Mouse (Mus musculus) spleen, adult 2 months (tissue): ENCODE data around the gene Tmc6.

ENCODE experiments used
- CTCF ChIP-seq: fragments of 200-500 bp; IDR thresholded peaks from 2 replicates; pipeline ENCODE4 v1.5.1; 2011; ENCODE audit warnings: mild to moderate bottlenecking, inconsistent platforms; ENCODE audit not compliant: insufficient read depth, insufficient read length, insufficient replicate concordance; ENCODE audit errors: extremely low read depth
- POLR2A ChIP-seq: fragments of 200-500 bp; IDR thresholded peaks from 2 replicates; pipeline ENCODE4 v1.6.1; 2011; ENCODE audit warnings: low read depth, low read length, inconsistent platforms

- TF ChIP-seq CTCF (no peak), POLR2A (no peak)
Measured at GRCm38 (mm10) chr11:117759267-117759666, 22.7 kb downstream of the Tmc6 start.
